Mouse (Mus musculus) liver, embryonic 14.5 days (tissue): ENCODE data around the gene Gsap.

ENCODE experiments used
- CTCF ChIP-seq: IDR thresholded peaks from 2 replicates; pipeline ENCODE4 v1.5.1; 2016; ENCODE audit warnings: antibody characterized with exemption, low read depth, control low read depth
- EP300 ChIP-seq: IDR thresholded peaks from 2 replicates; pipeline ENCODE4 v1.6.1; 2016; ENCODE audit warnings: antibody characterized with exemption, low read depth

GRCm38 (mm10) chr5:21290594-21290993, 104.5 kb downstream of the Gsap start:
- TF ChIP-seq CTCF (no peak), EP300 (no peak)
